Mouse (Mus musculus) kidney, embryonic 16.5 days (tissue): ENCODE results near the gene Usf1. TPM values are rescaled to one million over a fixed set of nuclear protein-coding genes. Genes with fewer than 3 reads are reported as not detected.
A peak's percentile ranks its signal among the peaks of the same experiment; 100 is the strongest.

ENCODE experiments used
- ATAC-seq: fragments of 200-750 bp; cut with Nextera tagmentation; 2 replicates; pipeline ENCODE4 v1.8.0; 2017; ENCODE audit warnings: moderate TSS enrichment; ENCODE audit not compliant: low FRiP score, low TSS enrichment
- H3K27ac ChIP-seq: fragments of 300-500 bp; sonication (generic); 2 replicates; pipeline ENCODE4 v1.5.1; 2014; ENCODE audit warnings: low read length
- H3K27me3 ChIP-seq: fragments of 300-500 bp; sonication (generic); 2 replicates; pipeline ENCODE4 v1.6.1; 2014; ENCODE audit warnings: low read length, control low read depth, mixed read lengths; ENCODE audit not compliant: insufficient read depth
- H3K36me3 ChIP-seq: fragments of 300-500 bp; sonication (generic); 2 replicates; pipeline ENCODE4 v1.6.1; 2014; ENCODE audit warnings: low read length, control low read depth, mixed read lengths; ENCODE audit not compliant: insufficient read depth
- H3K4me1 ChIP-seq: fragments of 300-500 bp; sonication (generic); 2 replicates; pipeline ENCODE4 v1.6.1; 2014; ENCODE audit warnings: low read length, control low read depth, mixed read lengths; ENCODE audit not compliant: insufficient read depth
- H3K4me2 ChIP-seq: fragments of 300-500 bp; sonication (generic); replicated peaks from 2 replicates; pipeline ENCODE4 v1.6.1; 2014; ENCODE audit warnings: low read depth, low read length
- H3K4me3 ChIP-seq: fragments of 300-500 bp; sonication (generic); 2 replicates; pipeline ENCODE4 v1.5.1; 2014; ENCODE audit warnings: mild to moderate bottlenecking, low read length
- H3K9ac ChIP-seq: fragments of 300-500 bp; sonication (generic); replicated peaks from 2 replicates; pipeline ENCODE4 v1.6.1; 2014; ENCODE audit warnings: low read length
- H3K9me3 ChIP-seq: fragments of 300-500 bp; sonication (generic); 2 replicates; pipeline ENCODE4 v1.6.1; 2016; ENCODE audit warnings: low read length, control low read depth
- WGBS: fragments of 180-500 bp; shearing (Covaris S2); extraction: QIAGEN DNeasy Blood & Tissue Kit; methylation state at CpG from one replicate; pipeline ENCODE4 v1.1.7; 2014; 5-methylcytosine and 5-hydroxymethylcytosine counted together
- polyA plus RNA-seq: library from polyadenylated mRNA; unstranded; fragments of >200 nt; fragmentation: Nextera tagmentation; extraction: Ambion mirVana; gene quantifications from 2 replicates; pipeline ENCODE4 v1.2.1, GENCODE M21; 2015

Usf1 gene
- polyA plus RNA-seq = 84.8 and 90.9 TPM in 2 replicates

- Histone ChIP-seq H3K27me3 (no peaks in the 10 kb centered on the region; the same call in 1 of the 2 replicates), H3K9ac (peak within 1 kb of the TSS; percentile 98), H3K4me1 (peaks cover 11% of the 10 kb centered on the region), H3K4me2 (peak within 1 kb of the TSS; percentile 67), H3K27ac (peak within 1 kb of the TSS; percentile 97), H3K9me3 (no peaks in the 10 kb centered on the region), H3K36me3 (peaks cover 10% of the 10 kb centered on the region; the same call in 1 of the 2 replicates), H3K4me3 (peak within 1 kb of the TSS; percentile 97)
- under 1% methylated on average over 36 of the region's 36 CpGs for WGBS
- peak; percentile 98 for ATAC-seq
Observed at GRCm38 (mm10) chr1:171410947-171411484, at the start of gene Usf1. Usf1 (plus strand) TSS chr1:171411313.

GRCm38 (mm10) chr1:171365934-171366333 lies 45.2 kb upstream of the Usf1 start:
- Histone ChIP-seq H3K27me3 (no peaks in the 10 kb centered on the region), H3K4me3 (no peak overlapping the region), H3K27ac (no peak overlapping the region), H3K9me3 (no peaks in the 10 kb centered on the region), H3K4me1 (peaks cover 14% of the 10 kb centered on the region), H3K36me3 (no peaks in the 10 kb centered on the region), H3K4me2 (no peak overlapping the region), H3K9ac (no peak overlapping the region)
- 63% methylated on average over 7 of the region's 7 CpGs for WGBS
- ATAC-seq = no peak

GRCm38 (mm10) chr1:171369845-171370556 lies 41.1 kb upstream of the Usf1 start, which contains the start of gene Nectin4:
Nectin4 (plus strand) TSS chr1:171370099.
- Histone ChIP-seq H3K9me3 (no peaks in the 10 kb centered on the region), H3K4me1 (peaks cover 16% of the 10 kb centered on the region), H3K9ac (peak within 1 kb of the TSS; percentile 20; the same call in 1 of the 2 replicates), H3K36me3 (no peaks in the 10 kb centered on the region), H3K27ac (no peak within 1 kb of the TSS; the same call in 1 of the 2 replicates), H3K4me2 (peak within 1 kb of the TSS; percentile 38), H3K27me3 (no peaks in the 10 kb centered on the region), H3K4me3 (peak within 1 kb of the TSS; percentile 15; the same call in 1 of the 2 replicates)
- ATAC-seq = peak; percentile 62; the same call in 1 of the 2 replicates
- 38% methylated on average over 20 of the region's 20 CpGs for WGBS

- no peaks in the 10 kb centered on the region for H3K27me3 ChIP-seq
- H3K27ac ChIP-seq = no peak overlapping the region
- peaks cover 22% of the 10 kb centered on the region for H3K4me1 ChIP-seq
- 40% methylated on average over 3 of the region's 3 CpGs for WGBS
- H3K36me3 ChIP-seq = no peaks in the 10 kb centered on the region
- no peak overlapping the region for H3K9ac ChIP-seq
- H3K4me2 ChIP-seq = no peak overlapping the region
- ATAC-seq = no peak
- no peak overlapping the region for H3K4me3 ChIP-seq
- H3K9me3 ChIP-seq = no peaks in the 10 kb centered on the region
Observed at GRCm38 (mm10) chr1:171372880-171373279, 38.2 kb upstream of the Usf1 start.

GRCm38 (mm10) chr1:171373946-171374345 lies 37.2 kb upstream of the Usf1 start:
- no peak overlapping the region for H3K4me2 ChIP-seq
- H3K9me3 ChIP-seq = no peaks in the 10 kb centered on the region
- no peak for ATAC-seq
- no peak overlapping the region for H3K4me3 ChIP-seq
- H3K36me3 ChIP-seq = no peaks in the 10 kb centered on the region
- H3K4me1 ChIP-seq = peaks cover 14% of the 10 kb centered on the region
- H3K9ac ChIP-seq = no peak overlapping the region
- 6% methylated on average over 2 of the region's 4 CpGs for WGBS
- H3K27me3 ChIP-seq = no peaks in the 10 kb centered on the region
- H3K27ac ChIP-seq = no peak overlapping the region

GRCm38 (mm10) chr1:171375646-171376097 lies 35.4 kb upstream of the Usf1 start:
- peaks cover 3% of the 10 kb centered on the region; the same call in 1 of the 2 replicates for H3K27me3 ChIP-seq
- 47% methylated on average over 9 of the region's 9 CpGs for WGBS
- peak; percentile 46; the same call in 1 of the 2 replicates for ATAC-seq
- no peak overlapping the region for H3K27ac ChIP-seq
- H3K36me3 ChIP-seq = no peaks in the 10 kb centered on the region
- peaks cover 21% of the 10 kb centered on the region for H3K4me1 ChIP-seq
- no peak overlapping the region for H3K4me2 ChIP-seq
- H3K9ac ChIP-seq = no peak overlapping the region
- H3K9me3 ChIP-seq = no peaks in the 10 kb centered on the region
- H3K4me3 ChIP-seq = no peak overlapping the region

GRCm38 (mm10) chr1:171378298-171378697 lies 32.8 kb upstream of the Usf1 start:
- 84% methylated on average over 6 of the region's 6 CpGs for WGBS
- no peak for ATAC-seq
- H3K9ac ChIP-seq = no peak overlapping the region
- no peaks in the 10 kb centered on the region for H3K9me3 ChIP-seq
- peaks cover 3% of the 10 kb centered on the region; the same call in 1 of the 2 replicates for H3K27me3 ChIP-seq
- no peak overlapping the region for H3K4me2 ChIP-seq
- H3K4me3 ChIP-seq = no peak overlapping the region
- no peak overlapping the region for H3K27ac ChIP-seq
- H3K4me1 ChIP-seq = peaks cover 21% of the 10 kb centered on the region
- H3K36me3 ChIP-seq = no peaks in the 10 kb centered on the region

- 2% methylated on average over 31 of the region's 31 CpGs for WGBS
- peak; percentile 74 for ATAC-seq
- H3K9ac ChIP-seq = peak overlapping the region; percentile 36; the same call in 1 of the 2 replicates
- no peaks in the 10 kb centered on the region for H3K36me3 ChIP-seq
- no peaks in the 10 kb centered on the region for H3K9me3 ChIP-seq
- peak overlapping the region; percentile 28 for H3K4me3 ChIP-seq
- peak overlapping the region; percentile 54 for H3K4me2 ChIP-seq
- peaks cover 3% of the 10 kb centered on the region; the same call in 1 of the 2 replicates for H3K27me3 ChIP-seq
- peaks cover 13% of the 10 kb centered on the region for H3K4me1 ChIP-seq
- no peak overlapping the region for H3K27ac ChIP-seq
Observed at GRCm38 (mm10) chr1:171379935-171380599, 31.0 kb upstream of the Usf1 start.

GRCm38 (mm10) chr1:171382096-171382620 lies 29.0 kb upstream of the Usf1 start:
- 0 out of 2 replicates have a peak, but pooled peaks cover 7% of the 10 kb centered on the region for H3K4me1 ChIP-seq
- no peak overlapping the region for H3K4me3 ChIP-seq
- H3K4me2 ChIP-seq = no peak overlapping the region
- ATAC-seq = no peak
- peaks cover 3% of the 10 kb centered on the region; the same call in 1 of the 2 replicates for H3K27me3 ChIP-seq
- WGBS = 80% methylated on average over 11 of the region's 11 CpGs
- no peaks in the 10 kb centered on the region for H3K9me3 ChIP-seq
- no peaks in the 10 kb centered on the region for H3K36me3 ChIP-seq
- H3K27ac ChIP-seq = no peak overlapping the region
- no peak overlapping the region for H3K9ac ChIP-seq
